Mouse (Mus musculus) embryonic fibroblast, embryonic 13.5 days (primary cell): ENCODE data around the gene Bmp2k. TPM values are rescaled to one million over a fixed set of nuclear protein-coding genes. Genes with fewer than 3 reads are reported as not detected.

Source experiments
- H3K27ac ChIP-seq: 2 replicates; pipeline ENCODE4 v1.5.1; 2012; ENCODE audit warnings: low read length, control low read depth, inconsistent platforms; ENCODE audit not compliant: insufficient read depth
- H3K4me1 ChIP-seq: 2 replicates; pipeline ENCODE4 v1.6.1; 2011; ENCODE audit warnings: low read length; ENCODE audit not compliant: control insufficient read depth, insufficient read depth
- H3K4me3 ChIP-seq: 2 replicates; pipeline ENCODE4 v1.5.1; 2011; ENCODE audit warnings: mild to moderate bottlenecking, control low read depth, low read length; ENCODE audit not compliant: insufficient read depth
- CTCF ChIP-seq: IDR thresholded peaks from 2 replicates; pipeline ENCODE4 v1.5.1; 2011; ENCODE audit warnings: mild to moderate bottlenecking, control low read depth, low read length, moderate library complexity, borderline replicate concordance; ENCODE audit not compliant: insufficient read depth
- POLR2A ChIP-seq: IDR thresholded peaks from 2 replicates; pipeline ENCODE4 v1.6.1; 2011; ENCODE audit warnings: low read depth, mild to moderate bottlenecking, control low read depth, low read length, moderate library complexity
- polyA plus RNA-seq: library from polyadenylated mRNA; stranded (reverse); fragments of >200 nt; gene quantifications from 2 replicates; pipeline ENCODE4 v1.2.4, GENCODE M21; 2011; ENCODE audit warnings: low read depth; ENCODE audit not compliant: missing spikeins, insufficient read length

Bmp2k gene
- polyA plus RNA-seq, 1 experiment = 13.6 TPM

- Histone ChIP-seq H3K4me1 (no peaks in the 10 kb centered on the region), H3K27ac (no peak overlapping the region), H3K4me3 (no peak overlapping the region)
- no peak for TF ChIP-seq POLR2A
- no peak for TF ChIP-seq CTCF
Measured at GRCm38 (mm10) chr5:97076167-97076566, 78.7 kb downstream of the Bmp2k start.

GRCm38 (mm10) chr5:97077676-97078075, 80.2 kb downstream of the Bmp2k start:
- H3K27ac ChIP-seq = no peak overlapping the region
- TF ChIP-seq POLR2A = no peak
- H3K4me3 ChIP-seq = no peak overlapping the region
- H3K4me1 ChIP-seq = no peaks in the 10 kb centered on the region

GRCm38 (mm10) chr5:97078641-97079040, 81.2 kb downstream of the Bmp2k start:
- Histone ChIP-seq H3K4me3 (no peak overlapping the region), H3K4me1 (no peaks in the 10 kb centered on the region), H3K27ac (no peak overlapping the region)
- TF ChIP-seq POLR2A = no peak
- TF ChIP-seq CTCF = no peak

GRCm38 (mm10) chr5:97081481-97081880, 84.0 kb downstream of the Bmp2k start:
- Histone ChIP-seq H3K27ac (no peak overlapping the region), H3K4me1 (no peaks in the 10 kb centered on the region), H3K4me3 (no peak overlapping the region)
- TF ChIP-seq POLR2A (no peak), CTCF (peak; percentile 38; the same call in 1 of the 2 replicates)

- no peak overlapping the region for H3K4me3 ChIP-seq
- H3K27ac ChIP-seq = no peak overlapping the region
- TF ChIP-seq POLR2A (no peak), CTCF (no peak)
- H3K4me1 ChIP-seq = no peaks in the 10 kb centered on the region
Measured at GRCm38 (mm10) chr5:97083701-97084100, 86.2 kb downstream of the Bmp2k start.

GRCm38 (mm10) chr5:97084541-97084940, 87.1 kb downstream of the Bmp2k start:
- TF ChIP-seq POLR2A = no peak
- TF ChIP-seq CTCF = no peak

GRCm38 (mm10) chr5:97085071-97085470, 87.6 kb downstream of the Bmp2k start:
- Histone ChIP-seq H3K4me3 (no peak overlapping the region), H3K4me1 (no peaks in the 10 kb centered on the region), H3K27ac (no peak overlapping the region)
- TF ChIP-seq POLR2A (no peak), CTCF (no peak)

More at GRCm38 (mm10) chr5:97084541-97084940, 87.1 kb downstream of the Bmp2k start:
- Histone ChIP-seq H3K27ac (no peak overlapping the region), H3K4me1 (no peaks in the 10 kb centered on the region), H3K4me3 (no peak overlapping the region)

- TF ChIP-seq CTCF = no peak
- no peak for TF ChIP-seq POLR2A
- no peak overlapping the region for H3K4me3 ChIP-seq
- H3K4me1 ChIP-seq = no peaks in the 10 kb centered on the region
- no peak overlapping the region for H3K27ac ChIP-seq
Measured at GRCm38 (mm10) chr5:97087030-97087630, 89.6 kb downstream of the Bmp2k start.

- Histone ChIP-seq H3K27ac (no peak overlapping the region), H3K4me3 (no peak overlapping the region), H3K4me1 (no peaks in the 10 kb centered on the region)
- TF ChIP-seq CTCF (no peak), POLR2A (no peak)
Measured at GRCm38 (mm10) chr5:97087746-97088145, 90.3 kb downstream of the Bmp2k start.

GRCm38 (mm10) chr5:97088231-97088630, 90.7 kb downstream of the Bmp2k start:
- TF ChIP-seq POLR2A = no peak
- no peak overlapping the region for H3K27ac ChIP-seq
- no peaks in the 10 kb centered on the region for H3K4me1 ChIP-seq
- no peak overlapping the region for H3K4me3 ChIP-seq

GRCm38 (mm10) chr5:97089426-97089825, 91.9 kb downstream of the Bmp2k start:
- Histone ChIP-seq H3K4me1 (no peaks in the 10 kb centered on the region), H3K27ac (no peak overlapping the region), H3K4me3 (no peak overlapping the region)
- no peak for TF ChIP-seq POLR2A
- no peak for TF ChIP-seq CTCF
